Mouse (Mus musculus) MEL (cell line): ENCODE measurements at regions not wholly inside any gene's neighbourhood (a gene's known extent, or its start where the extent isn't known, plus 50 kb on each side); places are given as distances from the start of the nearest gene placed in this dataset.

Experiments
- DNase-seq: peaks from one replicate; pipeline ENCODE4 v3.0.0; 2011; ENCODE audit warnings: low read depth, low spot score
- H3K27ac ChIP-seq: 2 replicates; pipeline ENCODE4 v1.5.1; 2012; ENCODE audit warnings: low read depth, mild to moderate bottlenecking, control low read depth, low read length, moderate library complexity; ENCODE audit not compliant: control insufficient read depth
- H3K27me3 ChIP-seq, 2 experiments: fragments of 150-350 bp in 1 of 2; sonication (generic) in 1 of 2; 2 replicates each; pipeline ENCODE4 v1.6.1; 2012; ENCODE audit warnings: low read length in 2 of 2, mild to moderate bottlenecking in 2 of 2, improper control_type of control experiment in 1 of 2, moderate library complexity in 1 of 2; ENCODE audit not compliant: insufficient read depth in 2 of 2, control insufficient read depth in 1 of 2
- H3K36me3 ChIP-seq, 2 experiments: 2 replicates each; pipeline ENCODE4 v1.6.1; 2012 to 2014; ENCODE audit warnings: low read length in 2 of 2, improper control_type of control experiment in 1 of 2, inconsistent platforms in 1 of 2, mild to moderate bottlenecking in 1 of 2; ENCODE audit not compliant: insufficient read depth in 2 of 2, control insufficient read depth in 1 of 2
- H3K4me1 ChIP-seq, 2 experiments: fragments of 150-350 bp in 1 of 2; sonication (generic) in 1 of 2; 2 replicates each; pipeline ENCODE4 v1.6.1; 2012; ENCODE audit warnings: low read length in 2 of 2, improper control_type of control experiment in 1 of 2, mild to moderate bottlenecking in 1 of 2; ENCODE audit not compliant: insufficient read depth in 2 of 2, control insufficient read depth in 1 of 2
- H3K4me3 ChIP-seq, 2 experiments: fragments of 150-350 bp in 1 of 2; sonication (generic) in 1 of 2; 2 replicates each; pipeline ENCODE4 v1.5.1; 2012; ENCODE audit warnings: low read depth in 2 of 2, low read length in 2 of 2, mild to moderate bottlenecking in 2 of 2, moderate library complexity in 2 of 2, control low read depth in 1 of 2, improper control_type of control experiment in 1 of 2; ENCODE audit not compliant: control insufficient read depth in 1 of 2, insufficient read depth in 1 of 2
- H3K79me2 ChIP-seq: 2 replicates; pipeline ENCODE4 v1.6.1; 2012; ENCODE audit warnings: mild to moderate bottlenecking, low read length, moderate library complexity; ENCODE audit not compliant: control insufficient read depth, poor library complexity, insufficient read depth
- H3K9ac ChIP-seq: 2 replicates; pipeline ENCODE4 v1.6.1; 2012; ENCODE audit warnings: low read depth, mild to moderate bottlenecking, control low read depth, low read length, moderate library complexity; ENCODE audit not compliant: control insufficient read depth, poor library complexity, severe bottlenecking
- H3K9me3 ChIP-seq: fragments of 150-350 bp; sonication (generic); replicated peaks from 2 replicates; pipeline ENCODE4 v1.6.1; 2012; ENCODE audit warnings: mild to moderate bottlenecking, low read length, improper control_type of control experiment, moderate library complexity; ENCODE audit not compliant: insufficient read depth
- BHLHE40 ChIP-seq: IDR thresholded peaks from 2 replicates; pipeline ENCODE4 v1.6.1; 2012; ENCODE audit warnings: low read depth, mild to moderate bottlenecking, inconsistent platforms, low read length, improper control_type of control experiment, borderline replicate concordance
- CHD1 ChIP-seq: IDR thresholded peaks from 2 replicates; pipeline ENCODE4 v1.6.1; 2012; ENCODE audit warnings: low read depth, mild to moderate bottlenecking, inconsistent platforms, low read length, improper control_type of control experiment
- E2F4 ChIP-seq: IDR thresholded peaks from 2 replicates; pipeline ENCODE4 v1.6.1; 2011; ENCODE audit warnings: low read depth, low read length, improper control_type of control experiment, borderline replicate concordance
- ETS1 ChIP-seq: IDR thresholded peaks from 2 replicates; pipeline ENCODE4 v1.6.1; 2012; ENCODE audit warnings: low read depth, mild to moderate bottlenecking, inconsistent platforms, low read length, improper control_type of control experiment, moderate library complexity
- GABPA ChIP-seq: IDR thresholded peaks from 2 replicates; pipeline ENCODE4 v1.6.1; 2012; ENCODE audit warnings: low read depth, mild to moderate bottlenecking, inconsistent platforms, low read length, improper control_type of control experiment, moderate library complexity
- GATA1 ChIP-seq: IDR thresholded peaks from 2 replicates; pipeline ENCODE4 v1.6.1; 2011; ENCODE audit warnings: low read depth, low read length, improper control_type of control experiment
- JUND ChIP-seq: IDR thresholded peaks from 2 replicates; pipeline ENCODE4 v1.6.1; 2011; ENCODE audit warnings: low read depth, mild to moderate bottlenecking, improper control_type of control experiment, low read length
- KAT2A ChIP-seq: conservative IDR thresholded peaks from 2 replicates; pipeline ENCODE4 v1.6.1; 2012; ENCODE audit warnings: low read depth, low read length, improper control_type of control experiment, inconsistent platforms
- MAZ ChIP-seq: IDR thresholded peaks from 2 replicates; pipeline ENCODE4 v1.6.1; 2012; ENCODE audit warnings: low read depth, mild to moderate bottlenecking, inconsistent platforms, low read length, improper control_type of control experiment
- MXI1 ChIP-seq: IDR thresholded peaks from 2 replicates; pipeline ENCODE4 v1.6.1; 2011; ENCODE audit warnings: mild to moderate bottlenecking, low read depth, low read length, improper control_type of control experiment
- MYC ChIP-seq: IDR thresholded peaks from 2 replicates; pipeline ENCODE4 v1.6.1; 2011; ENCODE audit warnings: low read depth, mild to moderate bottlenecking, low read length, improper control_type of control experiment, moderate library complexity
- NELFE ChIP-seq: IDR thresholded peaks from 2 replicates; pipeline ENCODE4 v1.6.1; 2011; ENCODE audit warnings: low read depth, low read length, improper control_type of control experiment
- NRF1 ChIP-seq: IDR thresholded peaks from 2 replicates; pipeline ENCODE4 v1.6.1; 2014; ENCODE audit warnings: low read depth, mild to moderate bottlenecking, inconsistent platforms, low read length, improper control_type of control experiment, moderate library complexity; ENCODE audit not compliant: poor library complexity, insufficient read depth, severe bottlenecking
- RAD21 ChIP-seq: IDR thresholded peaks from 2 replicates; pipeline ENCODE4 v1.6.1; 2011; ENCODE audit warnings: mild to moderate bottlenecking, low read depth, low read length, improper control_type of control experiment
- RCOR1 ChIP-seq: IDR thresholded peaks from 2 replicates; pipeline ENCODE4 v1.6.1; 2012; ENCODE audit warnings: low read depth, mild to moderate bottlenecking, inconsistent platforms, low read length, improper control_type of control experiment
- SIN3A ChIP-seq: IDR thresholded peaks from 2 replicates; pipeline ENCODE4 v1.6.1; 2012; ENCODE audit warnings: low read length, improper control_type of control experiment, inconsistent platforms
- SMC3 ChIP-seq: IDR thresholded peaks from 2 replicates; pipeline ENCODE4 v1.6.1; 2011; ENCODE audit warnings: low read depth, low read length, improper control_type of control experiment
- TAL1 ChIP-seq: IDR thresholded peaks from 2 replicates; pipeline ENCODE4 v1.6.1; 2012; ENCODE audit warnings: mild to moderate bottlenecking, inconsistent platforms, low read length, moderate library complexity, mixed read lengths
- TCF12 ChIP-seq: IDR thresholded peaks from 2 replicates; pipeline ENCODE4 v1.6.1; 2014; ENCODE audit warnings: low read depth, mild to moderate bottlenecking, inconsistent platforms, low read length, improper control_type of control experiment, moderate library complexity
- USF2 ChIP-seq, 2 experiments: IDR thresholded peaks; 2 replicates each; pipeline ENCODE4 v1.6.1; 2011 to 2012; ENCODE audit warnings: improper control_type of control experiment in 2 of 2, low read length in 2 of 2, borderline replicate concordance in 1 of 2, inconsistent platforms in 1 of 2, low read depth in 1 of 2, mild to moderate bottlenecking in 1 of 2; ENCODE audit not compliant: insufficient read depth in 1 of 2
- ZMIZ1 ChIP-seq: IDR thresholded peaks from 2 replicates; pipeline ENCODE4 v1.6.1; 2012; ENCODE audit warnings: low read depth, mild to moderate bottlenecking, inconsistent platforms, low read length, improper control_type of control experiment, moderate library complexity

DNA sequence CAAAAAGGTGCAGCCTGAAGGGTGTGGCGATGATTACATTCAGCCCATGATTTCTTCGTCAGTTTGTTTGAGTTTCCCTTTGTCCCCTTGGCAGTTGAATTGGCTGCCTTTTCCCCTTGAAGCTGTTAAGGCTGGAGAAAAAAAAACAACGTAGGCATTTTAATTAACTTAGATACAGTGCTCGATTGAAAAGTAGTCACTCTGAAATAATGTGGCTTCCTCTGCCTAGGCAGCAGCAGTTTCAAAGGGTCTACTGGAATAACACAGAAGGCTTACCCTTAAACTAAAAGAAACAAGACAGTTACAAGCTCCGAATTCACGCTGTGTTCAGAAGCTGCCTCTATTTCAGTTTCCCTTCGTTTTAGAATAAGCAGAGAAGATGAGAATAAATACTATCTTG, 699.4 kb downstream of the Olfm4 start:
- no peaks in the 10 kb centered on the region for H3K27me3 ChIP-seq

DNA sequence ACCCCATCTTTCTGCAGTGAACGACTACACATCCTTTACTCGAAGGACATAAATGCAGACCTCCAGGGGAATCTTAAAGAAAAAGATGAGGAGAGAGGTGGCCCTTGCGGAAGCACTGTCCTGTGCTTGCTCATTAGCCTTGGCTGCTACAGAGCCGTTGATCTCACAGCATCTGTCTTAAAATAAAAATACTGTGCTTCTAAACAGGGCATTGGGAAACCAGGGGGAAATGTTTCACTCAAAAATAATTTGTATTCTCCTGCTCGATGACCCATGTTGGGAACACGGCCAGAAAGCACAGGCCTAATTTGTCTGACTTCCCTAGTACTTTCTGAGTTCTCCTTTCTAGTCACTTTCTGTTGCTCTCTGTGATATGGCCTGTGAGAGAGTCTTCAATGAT, 699.8 kb downstream of the Olfm4 start:
- Histone ChIP-seq H3K27me3 (no peaks in the 10 kb centered on the region), H3K9me3 (no peaks in the 10 kb centered on the region), H3K9ac (no peak overlapping the region), H3K79me2 (no peaks in the 10 kb centered on the region), H3K36me3 (no peaks in the 10 kb centered on the region), H3K27ac (no peak overlapping the region), H3K4me1 (no peaks in the 10 kb centered on the region; a peak in 1 of 4 replicates), H3K4me3 (no peak overlapping the region)
- TF ChIP-seq TCF12 (no peak), KAT2A (no peak)
- peak; percentile 23 for DNase-seq

More for the DNA sequence above, 699.4 kb downstream of the Olfm4 start:
- no peak for DNase-seq
- Histone ChIP-seq H3K36me3 (no peaks in the 10 kb centered on the region), H3K4me1 (no peaks in the 10 kb centered on the region; a peak in 1 of 4 replicates), H3K27ac (no peak overlapping the region), H3K9ac (no peak overlapping the region), H3K9me3 (no peaks in the 10 kb centered on the region), H3K4me3 (no peak overlapping the region), H3K79me2 (no peaks in the 10 kb centered on the region)
- TF ChIP-seq SMC3 (no peak), MAZ (no peak), MYC (no peak), NRF1 (no peak), USF2 (IDR thresholded peaks at IDR 0.05; ENCODE audit: borderline replicate concordance in 1 of 2, insufficient read depth in 1 of 2, low read depth in 1 of 2, low read length in 2 of 2) (no peak), TAL1 (no peak), E2F4 (no peak), SIN3A (no peak), NELFE (no peak), RAD21 (no peak), BHLHE40 (no peak), JUND (no peak), ZMIZ1 (no peak), GABPA (no peak), GATA1 (no peak), MXI1 (no peak), RCOR1 (no peak), CHD1 (no peak), ETS1 (no peak)
